Mouse (Mus musculus): ENCODE measurements around the gene Mpv17l2. TPM values are rescaled to one million over a fixed set of nuclear protein-coding genes. Genes with fewer than 3 reads are reported as not detected.

Mpv17l2 gene
- polyA plus RNA-seq (2021; fragmentation: Nextera tagmentation): 100 and 108 TPM in 2 replicates
- long read RNA-seq, experiment 1, transcript Mpv17l2-201 (5 exons, 980 nt): major isoform, 48 of 75 reads
- long read RNA-seq, experiment 1, partial matches to known transcripts: 3 of 75 reads
- long read RNA-seq, experiment 1, other reads (novel, unspliced or antisense): 21 of 75 reads
- long read RNA-seq, experiment 2, transcript Mpv17l2-201 (5 exons, 980 nt): major isoform, 77 of 91 reads
- long read RNA-seq, experiment 2, partial matches to known transcripts: 4 of 91 reads
- long read RNA-seq, experiment 2, other reads (novel, unspliced or antisense): 7 of 91 reads

DNA sequence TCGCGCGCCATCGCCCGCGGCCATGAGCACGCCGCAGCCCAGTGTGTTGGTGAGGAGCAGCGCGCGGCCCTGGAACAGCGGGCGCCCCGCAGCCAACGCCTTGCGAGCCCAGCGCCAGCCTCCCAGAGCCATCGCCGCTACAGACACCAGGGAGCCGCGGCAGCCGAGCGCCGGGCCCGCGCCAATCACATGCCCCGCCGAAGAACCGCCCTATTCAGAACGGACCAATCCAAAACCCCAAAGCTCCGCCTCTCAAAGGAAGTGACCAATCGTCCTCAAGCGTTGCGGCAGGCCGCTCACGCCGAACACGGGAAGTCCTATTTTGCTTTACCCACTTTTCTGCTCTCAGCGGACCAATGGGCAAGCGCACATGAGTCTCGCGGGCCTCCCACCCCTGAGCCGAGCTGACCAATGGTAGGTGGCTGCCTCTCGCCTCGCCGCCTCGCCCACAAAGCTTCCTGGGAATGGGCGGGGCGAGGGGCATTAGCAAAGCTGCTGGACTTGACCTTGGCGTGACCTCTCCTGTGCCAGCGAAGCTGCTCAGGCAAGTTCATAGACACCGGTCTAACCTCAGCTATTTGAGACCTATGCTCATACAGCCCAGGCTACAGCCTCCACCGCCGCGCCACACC is at the start of gene Mpv17l2:
Mpv17l2 (minus strand) TSS at position 172 of the 632 bp plus-strand sequence.

DNA sequence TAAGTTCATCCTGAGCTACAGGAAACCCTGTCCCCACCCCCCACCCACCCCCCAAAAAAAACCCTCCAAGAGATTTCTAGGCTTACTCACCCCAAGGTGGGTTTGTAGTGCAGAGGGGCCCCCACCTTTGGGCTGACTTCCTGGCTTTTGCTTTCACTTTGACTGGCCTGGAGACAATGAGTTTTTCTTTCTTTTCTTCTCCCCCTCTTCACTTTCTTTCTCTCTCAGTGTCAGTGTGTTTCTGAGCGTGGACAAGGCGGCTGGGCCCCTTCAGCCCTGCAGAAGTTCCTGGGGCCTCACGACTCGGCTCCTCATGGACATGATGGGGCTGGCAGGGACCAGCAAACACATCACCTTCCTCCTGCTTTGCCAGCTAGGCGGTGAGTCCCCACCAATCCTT is 47.5 kb upstream of the Mpv17l2 start, which contains the start of gene Il12rb1:
Il12rb1 (plus strand) TSS at position 211 of the 400 bp plus-strand sequence.

DNA sequence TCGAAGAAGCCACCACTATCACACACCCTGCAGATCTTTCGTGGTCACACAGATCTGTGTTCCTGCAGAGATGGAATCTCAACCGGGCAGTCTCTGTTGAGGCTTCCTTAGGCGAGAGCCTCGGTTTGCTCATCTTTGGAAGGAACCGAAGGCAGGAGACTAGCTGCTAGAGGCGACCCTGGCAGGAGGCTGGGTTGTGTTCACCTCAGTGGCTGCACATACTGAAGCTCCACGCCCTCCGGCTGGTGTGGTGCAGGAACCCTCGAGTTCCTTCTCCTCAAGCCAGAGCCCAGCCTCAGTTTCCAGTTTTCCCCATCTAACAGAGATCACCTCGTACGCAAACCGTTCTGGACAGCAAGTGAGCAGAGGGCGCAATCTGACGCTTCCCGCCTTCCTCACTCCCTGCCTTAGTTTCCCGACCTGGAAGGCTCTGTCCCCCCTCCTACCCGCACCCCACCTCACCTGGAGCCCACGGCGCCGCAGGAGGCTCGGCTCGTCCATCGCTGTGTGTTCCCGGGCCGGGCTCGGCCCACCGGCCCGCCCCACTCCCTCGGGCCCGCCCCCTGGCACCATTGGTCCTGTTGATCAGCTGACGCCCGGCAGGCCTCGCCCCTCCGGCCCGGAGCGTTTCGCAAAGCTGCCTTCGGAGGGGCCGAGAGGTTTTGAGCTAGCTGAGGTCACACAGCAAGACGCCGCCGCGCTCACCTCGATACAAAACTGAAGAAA is 43.9 kb upstream of the Mpv17l2 start, which contains the start of gene Mast3:
Mast3 (minus strand) TSS at position 574 of the 726 bp plus-strand sequence.

DNA sequence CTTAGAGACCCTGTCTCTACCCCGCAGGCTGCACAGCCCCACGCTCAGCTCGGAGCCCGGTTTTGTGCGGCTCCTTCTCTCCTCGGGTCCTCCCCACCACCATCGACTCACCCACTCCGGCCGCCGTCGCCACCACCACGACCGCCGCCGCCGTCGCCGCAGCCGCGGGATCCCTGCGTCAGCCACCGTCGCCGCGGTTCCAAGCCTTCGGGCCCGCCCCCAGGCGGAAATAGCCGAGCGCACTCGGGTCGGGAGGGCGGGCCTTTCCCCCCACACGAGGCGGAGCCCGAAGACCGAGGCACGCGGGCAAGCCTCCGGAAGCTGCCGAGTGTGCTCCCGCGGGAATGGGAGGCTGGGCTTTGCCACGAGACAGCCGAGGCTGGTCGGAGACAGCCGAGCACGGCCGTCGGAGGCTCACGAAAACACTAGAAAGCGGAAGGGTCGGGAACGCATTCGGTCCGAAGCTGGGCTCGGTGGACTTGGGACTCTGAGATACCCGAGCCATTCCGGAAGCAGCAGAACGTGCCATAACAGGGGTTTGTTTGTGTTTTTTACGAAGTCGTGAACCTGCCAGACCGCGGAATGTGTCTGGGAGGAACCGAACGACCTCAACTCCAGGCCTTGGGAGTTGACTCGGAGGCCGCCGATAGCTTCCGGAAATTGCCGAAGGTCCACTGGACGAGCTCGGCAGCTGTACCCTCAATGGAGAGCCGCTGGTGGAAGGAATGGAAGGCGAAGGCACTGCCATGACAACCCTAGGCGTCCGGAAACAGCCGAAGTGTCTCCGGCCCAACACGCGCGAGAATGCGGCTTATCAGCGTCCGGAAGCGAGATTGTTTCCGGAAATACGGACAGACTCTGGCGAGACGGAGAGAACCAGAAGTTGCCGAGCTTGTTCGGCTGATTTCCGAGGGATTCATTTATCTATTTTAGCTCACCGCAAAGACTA is 16.0 kb upstream of the Mpv17l2 start, which contains the start of gene Pik3r2:
Pik3r2 (minus strand) TSS at position 218 of the 949 bp plus-strand sequence.

DNA sequence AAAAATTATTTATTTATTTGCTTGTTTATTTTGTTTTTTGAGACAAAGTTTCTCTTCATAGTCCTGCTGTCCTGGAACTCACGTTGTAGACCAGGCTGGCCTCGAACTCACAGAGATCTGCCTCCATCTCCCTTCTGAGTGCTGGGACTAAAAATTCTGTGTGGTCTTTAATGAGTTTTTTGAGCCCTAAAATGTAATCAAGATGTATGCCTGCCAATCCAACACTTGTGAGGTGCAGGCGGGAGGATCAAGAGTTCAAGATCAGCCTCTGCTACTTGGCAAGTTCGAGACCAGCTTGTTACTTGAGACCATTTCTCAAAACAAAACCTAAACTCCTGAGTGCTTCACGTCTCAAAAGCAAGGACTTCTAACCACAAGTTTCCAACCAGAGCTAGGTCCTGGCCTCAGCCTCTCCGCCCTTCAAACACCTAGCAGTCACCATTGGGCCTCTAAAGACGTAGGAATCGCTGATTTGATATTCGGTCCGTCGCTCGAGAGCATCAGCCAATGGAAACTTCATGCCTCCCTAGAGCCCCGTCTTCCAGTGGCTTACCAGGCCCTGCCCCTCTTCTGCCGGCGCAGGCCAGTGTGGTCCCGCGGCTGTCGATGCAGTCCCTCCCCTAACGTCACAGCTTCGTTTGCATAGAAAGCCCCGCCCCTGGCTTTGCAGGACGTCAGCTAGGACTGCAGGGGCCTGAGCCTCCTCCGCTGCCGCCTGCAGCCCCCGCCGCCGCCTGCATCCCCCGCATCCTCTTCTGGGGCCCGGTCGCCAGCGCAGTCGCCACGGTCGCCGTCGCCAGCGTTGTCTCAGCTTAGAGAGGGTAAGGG is 6.5 kb downstream of the Mpv17l2 start, which contains the start of gene Rab3a:
Rab3a (plus strand) TSS at position 637 of the 828 bp plus-strand sequence.

DNA sequence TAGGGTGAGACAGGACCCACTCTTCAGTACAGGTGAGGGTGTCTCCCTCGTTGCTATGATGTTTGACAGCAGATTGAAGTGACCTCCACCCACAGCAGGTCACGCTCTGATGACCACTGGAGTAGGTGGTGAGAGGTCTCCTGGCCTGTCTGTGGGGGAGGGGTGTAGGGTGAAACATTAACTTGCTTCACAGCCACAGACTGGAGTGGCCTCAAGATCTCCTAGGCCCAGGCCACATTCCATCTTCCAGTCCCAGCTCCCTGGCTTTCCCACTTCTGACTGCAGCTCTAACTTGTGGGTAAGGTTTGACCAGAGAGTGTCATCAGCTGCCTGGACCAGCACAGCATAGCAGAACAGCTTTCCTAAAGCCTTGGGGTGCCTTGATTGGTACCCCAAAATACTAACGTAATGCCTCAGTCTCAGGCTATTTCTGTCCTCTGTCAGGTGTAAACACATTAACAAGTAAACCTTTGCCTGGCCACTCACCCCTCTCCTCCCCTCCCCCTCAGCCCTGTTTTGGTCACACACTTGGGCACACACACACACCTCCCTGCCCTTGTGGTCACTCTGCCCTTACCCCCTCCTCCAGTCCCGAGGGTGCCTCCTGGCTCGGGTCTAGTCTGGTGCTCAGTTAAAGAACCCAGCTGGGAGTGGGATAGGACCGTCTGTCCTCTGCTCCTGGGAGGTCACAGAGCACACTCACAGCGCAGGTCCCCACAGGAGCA is 37.1 kb downstream of the Mpv17l2 start, which contains the start of gene Pde4c:
Pde4c (plus strand) TSS at position 235 of the 725 bp plus-strand sequence.

DNA sequence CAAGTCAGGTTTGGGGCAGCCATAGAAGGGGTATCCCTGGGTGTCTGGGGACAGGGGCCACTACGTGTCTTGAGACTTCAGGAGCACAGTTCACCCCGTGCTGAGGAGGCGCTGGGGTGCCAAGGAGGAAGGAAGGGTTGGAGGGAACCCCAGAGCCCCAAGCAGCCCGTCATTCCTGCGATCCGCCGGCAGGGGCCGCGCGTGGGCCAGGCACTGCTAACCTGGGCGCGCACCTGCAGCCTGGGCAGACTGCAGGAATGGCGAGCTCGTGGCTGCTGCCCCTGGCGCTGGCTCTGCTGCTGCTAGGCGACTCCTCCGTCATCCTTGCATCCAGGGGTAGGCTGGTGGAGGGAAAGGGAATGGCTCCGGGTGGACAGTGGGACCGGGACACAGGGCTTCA is 42.4 kb downstream of the Mpv17l2 start, which contains the start of gene Gm3336:
Gm3336 (plus strand) TSS at position 247 of the 400 bp plus-strand sequence.

Other genes starting within 250 kb of the Mpv17l2 start
- 287 and 603 TPM in 2 replicates for gene Fkbp8, start 233.2 kb downstream of the Mpv17l2 start, polyA plus RNA-seq (2021; fragmentation: Nextera tagmentation)
- gene Kxd1, start 233.0 kb downstream of the Mpv17l2 start, polyA plus RNA-seq (2021; fragmentation: Nextera tagmentation): 73.8 and 77.6 TPM in 2 replicates
- 3.9 and 9.1 TPM in 2 replicates for gene Ell, start 221.5 kb downstream of the Mpv17l2 start, polyA plus RNA-seq (2021; fragmentation: Nextera tagmentation)
- 36.5 and 38.4 TPM in 2 replicates for gene Isyna1, start 166.6 kb downstream of the Mpv17l2 start, polyA plus RNA-seq (2021; fragmentation: Nextera tagmentation)
- 88.8 and 293 TPM in 2 replicates for gene Ssbp4, start 152.1 kb downstream of the Mpv17l2 start, polyA plus RNA-seq (2021; fragmentation: Nextera tagmentation)
- gene Lrrc25, start 144.8 kb downstream of the Mpv17l2 start, polyA plus RNA-seq (2021; fragmentation: Nextera tagmentation): 0.72 and 1.7 TPM in 2 replicates
- gene Gdf15, start 128.5 kb downstream of the Mpv17l2 start, polyA plus RNA-seq (2021; fragmentation: Nextera tagmentation): 0.23 TPM in 1 of 2 replicates, not detected in the other
- 11.0 and 11.5 TPM in 2 replicates for gene Pgpep1, start 100.6 kb downstream of the Mpv17l2 start, polyA plus RNA-seq (2021; fragmentation: Nextera tagmentation)
- 222 and 248 TPM in 2 replicates for gene Lsm4, start 87.7 kb downstream of the Mpv17l2 start, polyA plus RNA-seq (2021; fragmentation: Nextera tagmentation)
- 5.3 and 148 TPM in 2 replicates for gene Jund, start 62.0 kb downstream of the Mpv17l2 start, polyA plus RNA-seq (2021; fragmentation: Nextera tagmentation)
- 0.03 TPM in 1 of 2 replicates, not detected in the other for gene Iqcn, start 57.5 kb downstream of the Mpv17l2 start, polyA plus RNA-seq (2021; fragmentation: Nextera tagmentation)
- gene Gm3336, start 42.4 kb downstream of the Mpv17l2 start, polyA plus RNA-seq (2021; fragmentation: Nextera tagmentation): 0.19 and 0.25 TPM in 2 replicates
- gene Pde4c, start 37.2 kb downstream of the Mpv17l2 start, polyA plus RNA-seq (2021; fragmentation: Nextera tagmentation): 0.18 and 0.60 TPM in 2 replicates
- gene Rab3a, start 6.3 kb downstream of the Mpv17l2 start, polyA plus RNA-seq (2021; fragmentation: Nextera tagmentation): 895 and 1,300 TPM in 2 replicates
- gene Pik3r2, start 15.8 kb upstream of the Mpv17l2 start, polyA plus RNA-seq (2021; fragmentation: Nextera tagmentation): 82.0 and 99.2 TPM in 2 replicates
- 66.9 and 129 TPM in 2 replicates for gene Mast3, start 44.1 kb upstream of the Mpv17l2 start, polyA plus RNA-seq (2021; fragmentation: Nextera tagmentation)
- gene Il12rb1, start 47.5 kb upstream of the Mpv17l2 start, polyA plus RNA-seq (2021; fragmentation: Nextera tagmentation): 0.14 and 0.27 TPM in 2 replicates
- gene Arrdc2, start 78.8 kb upstream of the Mpv17l2 start, polyA plus RNA-seq (2021; fragmentation: Nextera tagmentation): 9.4 and 9.7 TPM in 2 replicates
- gene Kcnn1, start 102.3 kb upstream of the Mpv17l2 start, polyA plus RNA-seq (2021; fragmentation: Nextera tagmentation): 12.4 and 13.0 TPM in 2 replicates
- gene Ccdc124, start 113.0 kb upstream of the Mpv17l2 start, polyA plus RNA-seq (2021; fragmentation: Nextera tagmentation): 140 and 167 TPM in 2 replicates
- 16.6 and 17.9 TPM in 2 replicates for gene Slc5a5, start 131.8 kb upstream of the Mpv17l2 start, polyA plus RNA-seq (2021; fragmentation: Nextera tagmentation)
- 3,531 and 4,437 TPM in 2 replicates for gene Rpl18a, start 136.5 kb upstream of the Mpv17l2 start, polyA plus RNA-seq (2021; fragmentation: Nextera tagmentation)
- 18.1 and 27.3 TPM in 2 replicates for gene Map1s, start 145.0 kb upstream of the Mpv17l2 start, polyA plus RNA-seq (2021; fragmentation: Nextera tagmentation)